Mouse (Mus musculus) stomach, postnatal 0 days (tissue): ENCODE results near the gene Usp21.

Source experiments
- CTCF ChIP-seq: IDR thresholded peaks from 2 replicates; pipeline ENCODE4 v1.5.1; 2016; ENCODE audit warnings: antibody characterized with exemption, low read depth, mild to moderate bottlenecking, moderate library complexity
- EP300 ChIP-seq: optimal IDR thresholded peaks from 2 replicates; pipeline ENCODE3; 2016; ENCODE audit warnings: antibody characterized with exemption

DNA sequence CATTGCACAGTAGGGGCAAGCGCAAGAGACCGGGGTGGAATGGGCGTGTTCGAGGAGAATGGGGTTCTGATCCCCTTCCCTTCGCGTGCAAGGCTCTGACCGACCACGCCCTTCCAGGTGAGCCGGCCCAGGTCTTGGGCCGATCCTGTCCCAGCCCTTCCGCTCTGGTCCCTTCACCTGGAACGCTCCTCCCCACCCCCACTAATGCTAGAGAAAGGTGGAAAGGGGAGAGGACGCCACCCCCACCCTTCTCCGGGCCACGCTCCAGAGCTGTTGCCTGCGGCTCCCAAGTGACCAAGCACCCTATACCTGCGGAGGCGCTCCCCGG, 17.3 kb downstream of the Usp21 start:
- TF ChIP-seq EP300 (no peak), CTCF (no peak)
